Mouse (Mus musculus): Measurements from ENCODE around the gene Yipf3. TPM values are rescaled to one million over a fixed set of nuclear protein-coding genes. Genes with fewer than 3 reads are reported as not detected.
A peak's percentile ranks its signal among the peaks of the same experiment; 100 is the strongest.

Gene Yipf3
- total and polyA plus RNA-seq, 3 experiments, result 72.4 to 142 (median 82.8) TPM

GRCm38 (mm10) chr17:46265918-46266618 is 18.2 kb downstream of the Yipf3 start:
- Histone ChIP-seq H3K9ac (ENCODE audit: low read depth, low read length) (no peak overlapping the region), H3K27ac (0 out of 2 replicates have a peak overlapping the region, but pooled peaks have one; percentile 2), H3K79me2 (replicated peaks; ENCODE audit: control insufficient read depth, insufficient read depth, low read length) (peaks cover 1% of the 10 kb centered on the region; the same call in 1 of the 2 replicates)

DNA sequence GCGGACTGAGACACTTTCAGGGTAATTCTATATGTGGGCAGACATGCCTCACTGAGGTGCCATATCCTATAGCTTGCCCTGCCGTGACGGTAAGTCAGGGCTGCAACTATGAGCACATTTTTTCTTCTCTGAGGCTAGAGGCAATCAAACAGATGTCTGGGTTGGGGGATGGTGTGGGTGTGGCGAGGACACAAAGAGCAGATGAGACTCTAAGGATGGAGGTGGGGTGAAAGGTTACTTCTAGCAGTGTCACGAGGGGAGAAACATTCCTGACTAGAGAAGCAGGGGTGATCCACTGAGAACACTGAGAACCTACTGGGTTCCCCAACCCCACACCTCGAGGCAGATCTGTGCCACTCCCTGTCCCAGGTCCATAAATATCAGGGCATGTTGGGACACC is 19.1 kb downstream of the Yipf3 start:
- intact Hi-C loops (cut with DNase I), result loop anchor here (1.0 to 5.0 kb wide), 2 partner anchors 31 to 115 kb away; partner anchors contain the start of gene Zfp318
- WGBS, result 77% methylated on average over 6 of the region's 6 CpGs
- Histone ChIP-seq H3K9ac (ENCODE audit: low read depth, low read length) (no peak overlapping the region), H3K4me1 (ENCODE audit: control insufficient read depth, insufficient read depth, low read length) (peaks cover 10% of the 10 kb centered on the region), H3K36me3 (ENCODE audit: control insufficient read depth, insufficient read depth, low read length) (no peaks in the 10 kb centered on the region), H3K4me3 (no peak overlapping the region), H3K27ac (no peak overlapping the region), H3K27me3 (ENCODE audit: control insufficient read depth, insufficient read depth, low read length) (no peaks in the 10 kb centered on the region), H3K79me2 (replicated peaks; ENCODE audit: control insufficient read depth, insufficient read depth, low read length) (peaks cover 1% of the 10 kb centered on the region; the same call in 1 of the 2 replicates)
- no peak for DNase-seq
- no peak for TF ChIP-seq CTCF (IDR thresholded peaks at IDR 0.05)
- TF ChIP-seq EP300 (IDR thresholded peaks at IDR 0.05; ENCODE audit: insufficient read depth, low read depth, low read length), result no peak
- TF ChIP-seq POLR2A (IDR thresholded peaks at IDR 0.05; ENCODE audit: insufficient read depth, low read depth, low read length), result no peak

More at GRCm38 (mm10) chr17:46265918-46266618, 18.2 kb downstream of the Yipf3 start:
- DNase-seq, result peak; percentile 81 to 89
- intact Hi-C loops (cut with DNase I), result loop anchor here (1.0 to 5.0 kb wide), 2 partner anchors 32 to 116 kb away; partner anchors contain the start of gene Zfp318
- Histone ChIP-seq H3K27me3 (ENCODE audit: control insufficient read depth, insufficient read depth, low read length) (no peaks in the 10 kb centered on the region), H3K4me3 (no peak overlapping the region), H3K36me3 (ENCODE audit: control insufficient read depth, insufficient read depth, low read length) (no peaks in the 10 kb centered on the region), H3K4me1 (ENCODE audit: control insufficient read depth, insufficient read depth, low read length) (peaks cover 9% of the 10 kb centered on the region)
- TF ChIP-seq POLR2A (IDR thresholded peaks at IDR 0.05; ENCODE audit: insufficient read depth, low read depth, low read length), result no peak
- peak; percentile 78; the same call in 1 of the 2 replicates for TF ChIP-seq EP300 (IDR thresholded peaks at IDR 0.05; ENCODE audit: insufficient read depth, low read depth, low read length)
- peak; percentile 99 for TF ChIP-seq CTCF (IDR thresholded peaks at IDR 0.05)
- 19% methylated on average over 14 of the region's 14 CpGs for WGBS

DNA sequence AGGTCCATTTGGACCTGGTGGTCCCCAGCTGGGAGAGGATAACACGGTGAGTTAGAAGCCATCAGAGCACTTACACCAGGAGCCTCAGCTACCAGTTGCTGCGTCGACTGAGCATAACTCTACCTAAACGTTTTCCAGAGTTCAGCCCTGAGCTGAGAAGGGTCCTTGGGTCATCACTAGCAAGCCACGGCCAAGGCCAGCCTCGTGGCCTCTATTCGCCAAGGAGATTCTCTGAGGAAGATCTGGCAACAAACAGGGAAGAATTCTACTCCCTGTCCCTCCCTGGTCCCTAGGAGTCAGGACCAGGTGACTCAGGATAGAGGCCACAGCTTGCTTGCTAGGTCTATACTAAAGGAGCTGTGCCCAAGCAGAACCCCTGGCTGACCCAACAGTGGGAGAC is 19.6 kb downstream of the Yipf3 start:
- no peaks in the 10 kb centered on the region for H3K27me3 ChIP-seq (ENCODE audit: control insufficient read depth, insufficient read depth, low read length)
- DNase-seq, result no peak
- no peak overlapping the region for H3K4me3 ChIP-seq
- TF ChIP-seq CTCF (IDR thresholded peaks at IDR 0.05) (no peak), POLR2A (IDR thresholded peaks at IDR 0.05; ENCODE audit: insufficient read depth, low read depth, low read length) (no peak), EP300 (IDR thresholded peaks at IDR 0.05; ENCODE audit: insufficient read depth, low read depth, low read length) (no peak)
- 75% methylated on average over 7 of the region's 7 CpGs for WGBS
- H3K9ac ChIP-seq (ENCODE audit: low read depth, low read length), result no peak overlapping the region
- H3K4me1 ChIP-seq (ENCODE audit: control insufficient read depth, insufficient read depth, low read length), result peaks cover 12% of the 10 kb centered on the region
- H3K79me2 ChIP-seq (replicated peaks; ENCODE audit: control insufficient read depth, insufficient read depth, low read length), result peaks cover 1% of the 10 kb centered on the region; the same call in 1 of the 2 replicates
- intact Hi-C loops (cut with DNase I), result loop anchor here (5.0 kb wide), 1 partner anchor 115 kb away; the partner anchor contains the start of gene Zfp318
- no peak overlapping the region for H3K27ac ChIP-seq
- H3K36me3 ChIP-seq (ENCODE audit: control insufficient read depth, insufficient read depth, low read length), result no peaks in the 10 kb centered on the region

GRCm38 (mm10) chr17:46268026-46268720 is 20.3 kb downstream of the Yipf3 start:
- no peaks in the 10 kb centered on the region for H3K27me3 ChIP-seq (ENCODE audit: control insufficient read depth, insufficient read depth, low read length)
- H3K4me3 ChIP-seq, result no peak overlapping the region
- H3K79me2 ChIP-seq (replicated peaks; ENCODE audit: control insufficient read depth, insufficient read depth, low read length), result peaks cover 1% of the 10 kb centered on the region; the same call in 1 of the 2 replicates
- DNase-seq, result no peak
- no peak for TF ChIP-seq POLR2A (IDR thresholded peaks at IDR 0.05; ENCODE audit: insufficient read depth, low read depth, low read length)
- no peak for TF ChIP-seq EP300 (IDR thresholded peaks at IDR 0.05; ENCODE audit: insufficient read depth, low read depth, low read length)
- TF ChIP-seq CTCF (IDR thresholded peaks at IDR 0.05), result no peak
- 63% methylated on average over 10 of the region's 10 CpGs for WGBS
- no peak overlapping the region for H3K9ac ChIP-seq (ENCODE audit: low read depth, low read length)
- peaks cover 4% of the 10 kb centered on the region for H3K36me3 ChIP-seq (ENCODE audit: control insufficient read depth, insufficient read depth, low read length)
- peaks cover 14% of the 10 kb centered on the region for H3K4me1 ChIP-seq (ENCODE audit: control insufficient read depth, insufficient read depth, low read length)
- no peak overlapping the region for H3K27ac ChIP-seq
- intact Hi-C loops (cut with DNase I), result loop anchor here (5.0 kb wide), 1 partner anchor 114 kb away; the partner anchor contains the start of gene Zfp318

GRCm38 (mm10) chr17:46269771-46270534 is 22.1 kb downstream of the Yipf3 start:
- 67% methylated on average over 19 of the region's 19 CpGs for WGBS
- no peak overlapping the region for H3K4me3 ChIP-seq
- H3K79me2 ChIP-seq (replicated peaks; ENCODE audit: control insufficient read depth, insufficient read depth, low read length), result peaks cover 3% of the 10 kb centered on the region; the same call in 1 of the 2 replicates
- no peak for TF ChIP-seq POLR2A (IDR thresholded peaks at IDR 0.05; ENCODE audit: insufficient read depth, low read depth, low read length)
- no peak for TF ChIP-seq CTCF (IDR thresholded peaks at IDR 0.05)
- no peak for TF ChIP-seq EP300 (IDR thresholded peaks at IDR 0.05; ENCODE audit: insufficient read depth, low read depth, low read length)
- peak; percentile 68 to 80 for DNase-seq
- H3K27ac ChIP-seq, result peak overlapping the region; percentile 48; the same call in 1 of the 2 replicates
- no peak overlapping the region for H3K9ac ChIP-seq (ENCODE audit: low read depth, low read length)
- peaks cover 20% of the 10 kb centered on the region for H3K4me1 ChIP-seq (ENCODE audit: control insufficient read depth, insufficient read depth, low read length)
- no peaks in the 10 kb centered on the region for H3K27me3 ChIP-seq (ENCODE audit: control insufficient read depth, insufficient read depth, low read length)
- H3K36me3 ChIP-seq (ENCODE audit: control insufficient read depth, insufficient read depth, low read length), result peaks cover 9% of the 10 kb centered on the region
- intact Hi-C loops (cut with DNase I), result loop anchor here (5.0 kb wide), 1 partner anchor 112 kb away; the partner anchor contains the start of gene Zfp318
